Mouse (Mus musculus): ENCODE data around the gene E2f8.

DNA sequence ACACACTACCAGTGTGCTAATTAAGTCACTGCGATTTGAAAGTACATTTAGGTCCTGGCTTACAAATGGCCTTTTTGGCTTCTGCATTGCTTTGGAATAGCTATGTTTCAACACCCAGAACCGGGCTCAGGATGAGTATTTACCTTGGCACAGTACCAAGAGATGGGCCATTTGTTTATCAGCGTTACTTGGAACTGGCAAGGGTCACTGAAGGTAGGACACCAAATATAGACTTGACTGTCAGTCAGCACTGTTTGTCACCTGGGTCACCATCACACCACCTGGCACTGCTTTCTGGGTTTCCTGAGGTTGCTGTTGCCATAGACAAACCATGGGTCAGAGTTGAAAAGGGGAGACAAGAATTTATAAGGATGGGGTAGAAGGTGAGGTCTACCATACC, 39.0 kb downstream of the E2f8 start:
- TF ChIP-seq POLR2A (IDR thresholded peaks at IDR 0.05; ENCODE audit: control insufficient read depth, low read depth, low read length) (no peak), CTCF (IDR thresholded peaks at IDR 0.05; ENCODE audit: control insufficient read depth, insufficient read depth, insufficient replicate concordance, low read depth, low read length) (no peak)

All from testis, adult 2 months (tissue).